Mouse (Mus musculus): Measurements from ENCODE around the gene Rps6ka5. TPM values are rescaled to one million over a fixed set of nuclear protein-coding genes. Genes with fewer than 3 reads are reported as not detected.

Gene Rps6ka5
- polyA plus RNA-seq, 1 experiment = 1.1 TPM

GRCm38 (mm10) chr12:100570522-100571072 lies 156.2 kb downstream of the Rps6ka5 start:
- Histone ChIP-seq H3K27me3 (replicated peaks; ENCODE audit: control insufficient read depth, insufficient read depth, low read length) (no peaks in the 10 kb centered on the region), H3K4me3 (ENCODE audit: insufficient read depth, low read depth, low read length) (no peak overlapping the region), H3K4me1 (ENCODE audit: control insufficient read depth, insufficient read depth, low read length) (no peaks in the 10 kb centered on the region), H3K36me3 (ENCODE audit: control insufficient read depth, insufficient read depth, low read length) (no peaks in the 10 kb centered on the region), H3K27ac (ENCODE audit: insufficient read depth, low read depth, low read length) (no peak overlapping the region)
- WGBS = 80% methylated on average over 12 of the region's 12 CpGs
- TF ChIP-seq POLR2A (IDR thresholded peaks at IDR 0.05; ENCODE audit: low read depth, low read length) (no peak), CTCF (conservative IDR thresholded peaks at IDR 0.05; ENCODE audit: insufficient read depth, insufficient read length, low read depth, low read length) (no peak)
- DNase-seq = no peak

- Histone ChIP-seq H3K36me3 (ENCODE audit: control insufficient read depth, insufficient read depth, low read length) (no peaks in the 10 kb centered on the region), H3K4me1 (ENCODE audit: control insufficient read depth, insufficient read depth, low read length) (no peaks in the 10 kb centered on the region), H3K27ac (ENCODE audit: insufficient read depth, low read depth, low read length) (no peak overlapping the region), H3K27me3 (replicated peaks; ENCODE audit: control insufficient read depth, insufficient read depth, low read length) (no peaks in the 10 kb centered on the region), H3K4me3 (ENCODE audit: insufficient read depth, low read depth, low read length) (no peak overlapping the region)
- no peak for DNase-seq
- 86% methylated on average over 7 of the region's 7 CpGs for WGBS
- TF ChIP-seq CTCF (conservative IDR thresholded peaks at IDR 0.05; ENCODE audit: insufficient read depth, insufficient read length, low read depth, low read length) (no peak), POLR2A (IDR thresholded peaks at IDR 0.05; ENCODE audit: low read depth, low read length) (no peak)
These were observed 158.0 kb downstream of the Rps6ka5 start for GRCm38 (mm10) chr12:100568831-100569230.

GRCm38 (mm10) chr12:100568105-100568504 lies 158.7 kb downstream of the Rps6ka5 start:
- Histone ChIP-seq H3K27me3 (replicated peaks; ENCODE audit: control insufficient read depth, insufficient read depth, low read length) (no peaks in the 10 kb centered on the region), H3K4me3 (ENCODE audit: insufficient read depth, low read depth, low read length) (no peak overlapping the region), H3K4me1 (ENCODE audit: control insufficient read depth, insufficient read depth, low read length) (no peaks in the 10 kb centered on the region), H3K36me3 (ENCODE audit: control insufficient read depth, insufficient read depth, low read length) (no peaks in the 10 kb centered on the region), H3K27ac (ENCODE audit: insufficient read depth, low read depth, low read length) (no peak overlapping the region)
- TF ChIP-seq POLR2A (IDR thresholded peaks at IDR 0.05; ENCODE audit: low read depth, low read length) (no peak), CTCF (conservative IDR thresholded peaks at IDR 0.05; ENCODE audit: insufficient read depth, insufficient read length, low read depth, low read length) (no peak)
- no peak for DNase-seq
- WGBS = 78% methylated on average over 6 of the region's 6 CpGs

GRCm38 (mm10) chr12:100567627-100568026 lies 159.2 kb downstream of the Rps6ka5 start:
- H3K4me3 ChIP-seq (ENCODE audit: insufficient read depth, low read depth, low read length) = no peak overlapping the region
- no peak for DNase-seq
- 86% methylated on average over 3 of the region's 3 CpGs for WGBS
- H3K27ac ChIP-seq (ENCODE audit: insufficient read depth, low read depth, low read length) = no peak overlapping the region
- no peaks in the 10 kb centered on the region for H3K4me1 ChIP-seq (ENCODE audit: control insufficient read depth, insufficient read depth, low read length)
- H3K36me3 ChIP-seq (ENCODE audit: control insufficient read depth, insufficient read depth, low read length) = no peaks in the 10 kb centered on the region
- H3K27me3 ChIP-seq (replicated peaks; ENCODE audit: control insufficient read depth, insufficient read depth, low read length) = no peaks in the 10 kb centered on the region
- TF ChIP-seq POLR2A (IDR thresholded peaks at IDR 0.05; ENCODE audit: low read depth, low read length) (no peak), CTCF (conservative IDR thresholded peaks at IDR 0.05; ENCODE audit: insufficient read depth, insufficient read length, low read depth, low read length) (no peak)

GRCm38 (mm10) chr12:100553675-100554074 lies 173.1 kb downstream of the Rps6ka5 start:
- 84% methylated on average over 6 of the region's 6 CpGs for WGBS
- TF ChIP-seq CTCF (conservative IDR thresholded peaks at IDR 0.05; ENCODE audit: insufficient read depth, insufficient read length, low read depth, low read length) = no peak
- TF ChIP-seq POLR2A (IDR thresholded peaks at IDR 0.05; ENCODE audit: low read depth, low read length) = no peak
- H3K4me1 ChIP-seq (ENCODE audit: control insufficient read depth, insufficient read depth, low read length) = no peaks in the 10 kb centered on the region
- no peak overlapping the region for H3K4me3 ChIP-seq (ENCODE audit: insufficient read depth, low read depth, low read length)
- DNase-seq = no peak
- no peaks in the 10 kb centered on the region for H3K36me3 ChIP-seq (ENCODE audit: control insufficient read depth, insufficient read depth, low read length)
- no peak overlapping the region for H3K27ac ChIP-seq (ENCODE audit: insufficient read depth, low read depth, low read length)
- no peaks in the 10 kb centered on the region for H3K27me3 ChIP-seq (replicated peaks; ENCODE audit: control insufficient read depth, insufficient read depth, low read length)

- TF ChIP-seq CTCF (conservative IDR thresholded peaks at IDR 0.05; ENCODE audit: insufficient read depth, insufficient read length, low read depth, low read length) (no peak), POLR2A (IDR thresholded peaks at IDR 0.05; ENCODE audit: low read depth, low read length) (no peak)
- DNase-seq = no peak
- no peaks in the 10 kb centered on the region for H3K27me3 ChIP-seq (replicated peaks; ENCODE audit: control insufficient read depth, insufficient read depth, low read length)
- 84% methylated on average over 1 of the region's 1 CpGs for WGBS
- no peaks in the 10 kb centered on the region for H3K4me1 ChIP-seq (ENCODE audit: control insufficient read depth, insufficient read depth, low read length)
- no peak overlapping the region for H3K27ac ChIP-seq (ENCODE audit: insufficient read depth, low read depth, low read length)
- no peak overlapping the region for H3K4me3 ChIP-seq (ENCODE audit: insufficient read depth, low read depth, low read length)
- H3K36me3 ChIP-seq (ENCODE audit: control insufficient read depth, insufficient read depth, low read length) = no peaks in the 10 kb centered on the region
These were observed 174.8 kb downstream of the Rps6ka5 start for GRCm38 (mm10) chr12:100551972-100552371.

GRCm38 (mm10) chr12:100544194-100544567 lies 182.6 kb downstream of the Rps6ka5 start:
- DNase-seq = no peak
- H3K36me3 ChIP-seq (ENCODE audit: control insufficient read depth, insufficient read depth, low read length) = no peaks in the 10 kb centered on the region
- no peak overlapping the region for H3K4me3 ChIP-seq (ENCODE audit: insufficient read depth, low read depth, low read length)
- TF ChIP-seq POLR2A (IDR thresholded peaks at IDR 0.05; ENCODE audit: low read depth, low read length) (no peak), CTCF (conservative IDR thresholded peaks at IDR 0.05; ENCODE audit: insufficient read depth, insufficient read length, low read depth, low read length) (no peak)
- H3K4me1 ChIP-seq (ENCODE audit: control insufficient read depth, insufficient read depth, low read length) = peaks cover under 1% of the 10 kb centered on the region; the same call in 1 of the 2 replicates
- WGBS = 98% methylated on average over 4 of the region's 4 CpGs
- H3K27ac ChIP-seq (ENCODE audit: insufficient read depth, low read depth, low read length) = no peak overlapping the region
- H3K27me3 ChIP-seq (replicated peaks; ENCODE audit: control insufficient read depth, insufficient read depth, low read length) = no peaks in the 10 kb centered on the region

Data from kidney, adult 2 months (tissue).